Mouse (Mus musculus) cerebellum, postnatal 25 days (tissue): Measurements from ENCODE around the gene Vmn2r55.
"Not testable (repeated sequence)": the region's sequence is repeated elsewhere in the genome, so short reads cannot be mapped to it uniquely, and the experiment has no call there.

Source experiments
- DNase-seq, 2 experiments: peaks; one replicate each; pipeline ENCODE4 v3.0.0; 2021; ENCODE audit warnings: mixed read lengths in 2 of 2

Vmn2r55 gene

DNA sequence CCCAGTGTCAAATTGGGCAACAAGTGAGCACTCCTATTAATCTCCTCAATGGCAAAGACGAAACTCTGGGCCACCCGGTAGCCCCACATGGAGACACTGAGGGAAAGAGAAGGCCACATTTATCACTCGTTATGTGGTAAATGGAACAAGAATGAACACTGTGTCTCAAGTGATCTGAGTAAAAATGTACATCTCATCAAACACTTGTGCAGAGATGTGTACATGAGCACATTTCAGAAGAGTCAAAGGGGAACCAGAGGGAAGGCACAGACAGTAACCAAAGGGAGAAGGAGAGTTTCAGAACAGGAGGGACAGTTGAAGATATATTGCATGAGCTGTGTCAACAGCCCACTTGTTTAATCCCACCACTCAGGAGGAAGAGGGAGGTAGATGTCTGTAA lies at the start of gene Vmn2r55:
Gene Vmn2r55, minus strand, starts transcription at position 101 of the 400 bp plus-strand sequence.
- not testable (repeated sequence) for DNase-seq

GRCm38 (mm10) chr7:12640219-12640618 lies 44.6 kb downstream of the Vmn2r55 start, which contains the start of gene Vmn2r54:
TSS of gene Vmn2r54 (minus strand) at chr7:12640319.
- DNase-seq: not testable (repeated sequence)

DNA sequence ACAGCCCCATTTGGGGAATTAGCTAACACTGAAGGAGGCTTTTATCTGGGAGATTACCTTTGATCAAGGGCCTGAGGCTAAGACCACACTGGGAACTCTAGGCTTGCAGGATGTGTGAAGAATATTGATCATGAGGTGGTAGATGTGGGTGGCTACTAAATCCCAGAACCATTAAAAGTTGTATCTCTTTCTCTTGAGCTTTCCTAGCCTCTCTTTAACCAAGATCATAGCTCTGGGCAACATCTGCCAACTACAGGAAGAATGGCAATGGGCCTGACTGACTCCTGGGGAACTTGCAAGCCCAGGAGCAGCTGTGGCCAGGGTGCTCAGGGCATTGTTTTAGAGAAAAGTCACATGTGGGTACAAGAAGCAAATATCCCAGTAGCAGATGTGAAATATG lies 76.1 kb downstream of the Vmn2r55 start, which contains the start of gene Vmn2r53:
Gene Vmn2r53, minus strand, starts transcription at position 101 of the 400 bp plus-strand sequence.
- DNase-seq: no peak
